Mouse (Mus musculus) stomach, postnatal 0 days (tissue): ENCODE measurements around the gene Opcml.

Experiments
- CTCF ChIP-seq: IDR thresholded peaks from 2 replicates; pipeline ENCODE4 v1.5.1; 2016; ENCODE audit warnings: antibody characterized with exemption, low read depth, mild to moderate bottlenecking, moderate library complexity
- EP300 ChIP-seq: optimal IDR thresholded peaks from 2 replicates; pipeline ENCODE3; 2016; ENCODE audit warnings: antibody characterized with exemption

DNA sequence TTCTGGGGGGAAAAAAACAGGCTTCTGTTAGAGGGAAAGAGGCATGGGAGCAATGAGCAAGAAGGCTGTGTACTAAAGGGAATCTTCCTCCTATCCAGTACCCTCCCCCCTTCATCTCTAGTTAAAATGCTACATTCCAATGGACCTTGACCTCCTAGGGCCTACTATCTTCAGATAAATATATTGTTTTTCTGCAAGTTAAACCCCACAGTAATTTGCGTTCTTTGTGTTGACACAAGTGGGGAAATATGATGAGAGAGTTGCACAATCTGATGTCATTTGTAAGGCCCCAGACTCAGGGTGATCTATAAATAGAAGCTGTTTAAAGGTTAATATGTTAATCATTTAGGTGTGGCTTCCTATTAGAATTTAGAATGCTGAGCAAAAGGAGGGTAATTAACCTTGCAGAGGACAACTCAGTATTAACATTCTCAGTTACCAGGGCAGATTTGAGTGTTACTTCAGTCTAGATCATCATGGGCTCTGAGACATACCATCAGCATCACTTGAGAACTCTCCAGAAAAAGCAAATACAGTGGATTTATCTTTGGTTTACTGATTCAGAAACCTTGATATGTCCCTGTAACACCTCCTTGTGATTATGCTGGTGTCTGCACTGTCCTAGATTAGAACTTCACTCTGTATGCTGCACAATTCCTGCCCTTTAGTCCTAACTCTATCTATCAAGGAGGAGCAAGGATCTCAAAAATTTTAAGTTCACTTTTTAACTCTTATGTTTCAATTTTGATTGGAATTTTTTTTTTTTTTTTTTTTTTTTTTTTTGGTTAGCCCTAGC is 762.0 kb downstream of the Opcml start:
- TF ChIP-seq CTCF (no peak), EP300 (no peak)
